Mouse (Mus musculus): Measurements from ENCODE around the gene Micall1.

GRCm38 (mm10) chr15:79127101-79127500, 18.4 kb downstream of the Micall1 start:
- TF ChIP-seq CTCF (IDR thresholded peaks at IDR 0.05; ENCODE audit: extremely low read depth, insufficient read length, insufficient replicate concordance, low read depth, low read length): no peak
- no peak for TF ChIP-seq POLR2A (IDR thresholded peaks at IDR 0.05; ENCODE audit: low read depth, low read length)

Measured in small intestine, adult 2 months (tissue).